Mouse (Mus musculus) brain, embryonic 14.5 days (tissue): ENCODE data around the gene Eipr1.

Experiments used
- CTCF ChIP-seq: fragments of 200-500 bp; IDR thresholded peaks from 2 replicates; pipeline ENCODE4 v1.5.1; 2012; ENCODE audit warnings: inconsistent platforms, mild to moderate bottlenecking, moderate library complexity, borderline replicate concordance; ENCODE audit not compliant: insufficient read depth, insufficient read length; ENCODE audit errors: extremely low read depth
- POLR2A ChIP-seq: fragments of 200-500 bp; IDR thresholded peaks from 2 replicates; pipeline ENCODE4 v1.6.1; 2012; ENCODE audit warnings: mild to moderate bottlenecking, inconsistent platforms, borderline replicate concordance; ENCODE audit not compliant: poor library complexity, insufficient read depth, insufficient read length, severe bottlenecking; ENCODE audit errors: extremely low read depth

GRCm38 (mm10) chr12:28905486-28905885 lies 153.9 kb downstream of the Eipr1 start:
- TF ChIP-seq CTCF (no peak), POLR2A (no peak)
